Mouse (Mus musculus) neural tube, embryonic 12.5 days (tissue): ENCODE results near the gene Plekhg6. TPM values are rescaled to one million over a fixed set of nuclear protein-coding genes. Genes with fewer than 3 reads are reported as not detected.

Source experiments
- ATAC-seq: fragments of 200-750 bp; cut with Nextera tagmentation; 2 replicates; pipeline ENCODE4 v1.8.0; 2017; ENCODE audit warnings: low read depth, mild to moderate bottlenecking, moderate TSS enrichment, moderate library complexity; ENCODE audit not compliant: low FRiP score
- H3K27ac ChIP-seq: fragments of 300-500 bp; sonication (generic); 2 replicates; pipeline ENCODE4 v1.5.1; 2016
- H3K27me3 ChIP-seq: fragments of 300-500 bp; sonication (generic); replicated peaks from 2 replicates; pipeline ENCODE4 v1.6.1; 2016; ENCODE audit warnings: mild to moderate bottlenecking
- H3K36me3 ChIP-seq: fragments of 300-500 bp; sonication (generic); 2 replicates; pipeline ENCODE4 v1.6.1; 2016; ENCODE audit warnings: mild to moderate bottlenecking
- H3K4me1 ChIP-seq: fragments of 300-500 bp; sonication (generic); 2 replicates; pipeline ENCODE4 v1.6.1; 2016
- H3K4me2 ChIP-seq: fragments of 300-500 bp; sonication (generic); replicated peaks from 2 replicates; pipeline ENCODE4 v1.6.1; 2016; ENCODE audit warnings: mild to moderate bottlenecking
- H3K4me3 ChIP-seq: fragments of 300-500 bp; sonication (generic); 2 replicates; pipeline ENCODE4 v1.5.1; 2016
- H3K9ac ChIP-seq: fragments of 300-500 bp; sonication (generic); 2 replicates; pipeline ENCODE4 v1.6.1; 2016; ENCODE audit warnings: mild to moderate bottlenecking
- H3K9me3 ChIP-seq: fragments of 300-500 bp; sonication (generic); 2 replicates; pipeline ENCODE4 v1.6.1; 2016; ENCODE audit warnings: mild to moderate bottlenecking
- WGBS: fragments of 180-500 bp; shearing (Covaris S2); methylation state at CpG from one replicate; pipeline ENCODE4 v1.1.7; 2016; 5-methylcytosine and 5-hydroxymethylcytosine counted together
- polyA plus RNA-seq: library from polyadenylated mRNA; unstranded; fragments of >200 nt; fragmentation: Nextera tagmentation; extraction: Ambion mirVana; gene quantifications from 2 replicates; pipeline ENCODE4 v1.2.1, GENCODE M21; 2016

Plekhg6 gene
- polyA plus RNA-seq, 1 experiment from 2014 or later = 0.09 TPM

DNA sequence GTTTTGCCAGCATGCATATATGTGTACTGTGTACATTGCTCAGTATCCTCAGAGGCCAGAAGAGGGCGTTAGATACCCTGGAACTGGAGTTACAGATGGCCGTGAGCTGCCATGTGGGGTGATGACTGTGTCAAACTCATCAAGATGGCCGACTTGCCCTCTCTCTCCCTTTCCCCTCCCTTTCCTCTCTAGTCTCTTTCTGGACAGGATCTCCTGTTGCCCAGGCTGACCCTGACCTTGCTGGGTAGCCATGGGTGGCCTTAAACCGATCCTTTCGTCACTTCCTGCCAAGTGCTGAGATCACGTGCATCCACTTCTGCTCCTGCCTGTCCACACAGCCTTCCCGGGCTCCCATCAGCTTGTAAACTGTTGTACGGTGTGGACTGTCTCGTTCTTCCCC lies 20.6 kb downstream of the Plekhg6 start:
- WGBS = 62% methylated on average over 9 of the region's 9 CpGs
- Histone ChIP-seq H3K4me1 (peaks cover 25% of the 10 kb centered on the region), H3K36me3 (peaks cover 4% of the 10 kb centered on the region; the same call in 1 of the 2 replicates), H3K27ac (no peak overlapping the region), H3K4me3 (no peak overlapping the region), H3K27me3 (peaks cover 43% of the 10 kb centered on the region), H3K9me3 (no peaks in the 10 kb centered on the region), H3K4me2 (no peak overlapping the region), H3K9ac (no peak overlapping the region)
- ATAC-seq = no peak

- no peak overlapping the region for H3K9ac ChIP-seq
- peaks cover 29% of the 10 kb centered on the region for H3K4me1 ChIP-seq
- no peaks in the 10 kb centered on the region for H3K9me3 ChIP-seq
- ATAC-seq = no peak
- no peak overlapping the region for H3K4me2 ChIP-seq
- H3K36me3 ChIP-seq = peaks cover 4% of the 10 kb centered on the region; the same call in 1 of the 2 replicates
- WGBS = 91% methylated on average over 15 of the region's 15 CpGs
- H3K27ac ChIP-seq = no peak overlapping the region
- no peak overlapping the region for H3K4me3 ChIP-seq
- peaks cover 17% of the 10 kb centered on the region for H3K27me3 ChIP-seq
These were observed 23.3 kb downstream of the Plekhg6 start for GRCm38 (mm10) chr6:125357334-125357733.

GRCm38 (mm10) chr6:125356264-125356663 lies 24.3 kb downstream of the Plekhg6 start:
- no peak overlapping the region for H3K4me3 ChIP-seq
- peaks cover 25% of the 10 kb centered on the region for H3K4me1 ChIP-seq
- no peaks in the 10 kb centered on the region for H3K9me3 ChIP-seq
- H3K36me3 ChIP-seq = peaks cover 4% of the 10 kb centered on the region; the same call in 1 of the 2 replicates
- H3K4me2 ChIP-seq = no peak overlapping the region
- WGBS = 39% methylated on average over 8 of the region's 8 CpGs
- no peak overlapping the region for H3K9ac ChIP-seq
- no peak overlapping the region for H3K27ac ChIP-seq
- no peak for ATAC-seq
- H3K27me3 ChIP-seq = peaks cover 7% of the 10 kb centered on the region; the same call in 1 of the 2 replicates

GRCm38 (mm10) chr6:125355197-125355741 lies 25.3 kb downstream of the Plekhg6 start:
- H3K36me3 ChIP-seq = peaks cover 4% of the 10 kb centered on the region; the same call in 1 of the 2 replicates
- 5% methylated on average over 10 of the region's 10 CpGs for WGBS
- no peak for ATAC-seq
- H3K9ac ChIP-seq = no peak overlapping the region
- H3K27me3 ChIP-seq = no peaks in the 10 kb centered on the region; the same call in 1 of the 2 replicates
- peaks cover 24% of the 10 kb centered on the region for H3K4me1 ChIP-seq
- no peak overlapping the region for H3K27ac ChIP-seq
- H3K4me3 ChIP-seq = no peak overlapping the region
- no peaks in the 10 kb centered on the region for H3K9me3 ChIP-seq
- H3K4me2 ChIP-seq = peak overlapping the region; percentile 39

DNA sequence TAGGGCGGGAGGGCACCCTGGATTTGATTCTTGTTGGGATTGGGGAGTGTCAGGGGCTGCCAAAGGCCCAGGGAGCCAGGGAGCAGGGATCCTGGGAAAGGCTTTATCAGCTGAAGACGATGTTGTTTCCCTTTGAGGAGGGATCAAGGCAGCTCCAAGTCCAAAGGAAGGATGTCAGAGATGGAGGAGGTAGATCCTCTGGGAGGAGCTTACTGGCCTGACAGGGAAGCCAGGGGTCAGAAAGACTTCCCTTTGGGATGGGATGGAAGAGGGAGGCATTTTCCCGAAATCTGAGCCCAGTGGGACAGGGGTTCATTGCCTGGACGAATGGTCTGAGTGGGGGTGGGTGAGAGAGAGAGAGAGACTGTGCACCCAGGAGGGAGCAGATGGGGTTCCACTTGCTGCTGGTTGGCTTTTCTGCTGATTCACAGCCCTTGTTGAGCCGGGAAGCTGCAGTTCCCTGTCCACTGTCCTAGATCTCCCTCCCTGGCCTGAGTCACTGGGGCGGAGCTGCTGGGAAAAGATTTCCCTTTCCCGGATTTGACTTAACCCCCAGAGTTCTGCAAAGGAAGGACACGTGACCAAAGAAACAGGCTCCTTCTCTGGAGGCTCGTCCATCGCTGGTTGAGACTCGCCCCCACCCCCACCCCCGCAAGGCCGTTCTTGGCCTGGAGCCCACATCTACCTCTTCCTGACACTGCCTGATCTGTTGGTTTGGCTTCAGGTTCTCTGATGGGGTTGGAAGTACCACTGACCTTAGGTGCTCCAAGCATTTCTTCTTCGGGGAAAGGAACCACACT lies 26.0 kb downstream of the Plekhg6 start:
- Histone ChIP-seq H3K27ac (no peak overlapping the region), H3K9me3 (no peaks in the 10 kb centered on the region), H3K4me1 (peaks cover 31% of the 10 kb centered on the region), H3K36me3 (0 out of 2 replicates have a peak, but pooled peaks cover 4% of the 10 kb centered on the region), H3K9ac (no peak overlapping the region), H3K4me2 (peak overlapping the region; percentile 39), H3K27me3 (no peaks in the 10 kb centered on the region; the same call in 1 of the 2 replicates), H3K4me3 (no peak overlapping the region)
- ATAC-seq = no peak
- WGBS = 14% methylated on average over 14 of the region's 14 CpGs

DNA sequence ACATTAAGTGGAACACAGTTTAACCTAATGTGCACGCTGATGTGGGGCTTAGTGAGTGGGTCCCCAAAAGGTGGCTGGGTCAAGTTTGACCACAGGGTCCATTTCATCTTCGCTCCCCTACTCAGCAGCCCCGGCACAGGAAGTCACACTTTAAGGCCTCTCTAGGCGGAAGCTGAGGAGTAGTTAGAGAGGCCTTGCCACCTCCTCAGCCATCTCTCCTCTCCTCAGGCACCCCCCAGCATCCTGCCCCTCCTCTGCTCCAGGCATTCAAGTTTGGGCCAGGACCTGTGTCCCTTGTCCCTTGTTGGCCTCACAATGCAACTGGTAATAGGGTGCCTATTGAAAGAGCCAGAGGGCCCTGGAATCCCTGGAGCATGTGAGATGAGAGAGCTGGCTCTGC lies 26.9 kb downstream of the Plekhg6 start:
- Histone ChIP-seq H3K9ac (no peak overlapping the region), H3K27ac (no peak overlapping the region), H3K4me2 (no peak overlapping the region), H3K9me3 (no peaks in the 10 kb centered on the region), H3K4me1 (peaks cover 40% of the 10 kb centered on the region), H3K27me3 (peaks cover 5% of the 10 kb centered on the region; the same call in 1 of the 2 replicates), H3K4me3 (no peak overlapping the region), H3K36me3 (0 out of 2 replicates have a peak, but pooled peaks cover 4% of the 10 kb centered on the region)
- 85% methylated on average over 4 of the region's 4 CpGs for whole genome bisulfite sequencing
- ATAC-seq = no peak

- H3K27me3 ChIP-seq = peaks cover 9% of the 10 kb centered on the region; the same call in 1 of the 2 replicates
- H3K27ac ChIP-seq = no peak overlapping the region
- H3K4me1 ChIP-seq = peaks cover 41% of the 10 kb centered on the region
- H3K4me3 ChIP-seq = no peak overlapping the region
- no peaks in the 10 kb centered on the region for H3K9me3 ChIP-seq
- H3K9ac ChIP-seq = no peak overlapping the region
- H3K4me2 ChIP-seq = no peak overlapping the region
- WGBS = 82% methylated on average over 11 of the region's 11 CpGs
- 0 out of 2 replicates have a peak, but pooled peaks cover under 1% of the 10 kb centered on the region for H3K36me3 ChIP-seq
- no peak for ATAC-seq
These were observed 27.4 kb downstream of the Plekhg6 start for GRCm38 (mm10) chr6:125353221-125353620.

DNA sequence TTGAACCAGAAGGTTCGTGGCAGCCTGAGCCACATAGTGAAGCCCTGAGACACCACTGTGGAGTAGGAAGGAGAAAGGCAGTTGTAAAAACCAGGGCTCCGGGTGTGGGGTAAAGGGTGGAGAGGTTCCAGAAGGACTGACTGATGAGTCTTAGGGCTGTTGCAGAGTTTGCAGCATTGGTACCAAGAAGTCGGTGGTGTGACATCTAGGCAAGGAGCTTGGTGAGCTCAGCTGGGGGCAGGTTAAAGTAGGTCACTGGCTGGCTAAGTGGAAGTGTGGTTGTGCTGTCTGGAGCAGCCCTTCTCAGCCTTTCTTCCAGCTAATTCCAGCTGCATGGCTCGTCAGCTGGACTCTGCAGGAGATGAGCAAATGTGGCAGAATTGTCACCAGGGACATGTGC lies 27.8 kb downstream of the Plekhg6 start:
- no peak overlapping the region for H3K9ac ChIP-seq
- no peak overlapping the region for H3K4me3 ChIP-seq
- H3K4me1 ChIP-seq = peaks cover 41% of the 10 kb centered on the region
- no peaks in the 10 kb centered on the region for H3K9me3 ChIP-seq
- H3K4me2 ChIP-seq = no peak overlapping the region
- no peak for ATAC-seq
- H3K27me3 ChIP-seq = peaks cover 10% of the 10 kb centered on the region; the same call in 1 of the 2 replicates
- no peak overlapping the region for H3K27ac ChIP-seq
- H3K36me3 ChIP-seq = no peaks in the 10 kb centered on the region
- WGBS = 54% methylated on average over 4 of the region's 4 CpGs

- 72% methylated on average over 5 of the region's 5 CpGs for WGBS
- H3K9ac ChIP-seq = no peak overlapping the region
- no peak overlapping the region for H3K27ac ChIP-seq
- H3K9me3 ChIP-seq = no peaks in the 10 kb centered on the region
- H3K4me1 ChIP-seq = peaks cover 41% of the 10 kb centered on the region
- no peak overlapping the region for H3K4me3 ChIP-seq
- ATAC-seq = no peak
- no peaks in the 10 kb centered on the region for H3K36me3 ChIP-seq
- no peak overlapping the region for H3K4me2 ChIP-seq
- peaks cover 10% of the 10 kb centered on the region for H3K27me3 ChIP-seq
These were observed 28.6 kb downstream of the Plekhg6 start for GRCm38 (mm10) chr6:125352046-125352384.

DNA sequence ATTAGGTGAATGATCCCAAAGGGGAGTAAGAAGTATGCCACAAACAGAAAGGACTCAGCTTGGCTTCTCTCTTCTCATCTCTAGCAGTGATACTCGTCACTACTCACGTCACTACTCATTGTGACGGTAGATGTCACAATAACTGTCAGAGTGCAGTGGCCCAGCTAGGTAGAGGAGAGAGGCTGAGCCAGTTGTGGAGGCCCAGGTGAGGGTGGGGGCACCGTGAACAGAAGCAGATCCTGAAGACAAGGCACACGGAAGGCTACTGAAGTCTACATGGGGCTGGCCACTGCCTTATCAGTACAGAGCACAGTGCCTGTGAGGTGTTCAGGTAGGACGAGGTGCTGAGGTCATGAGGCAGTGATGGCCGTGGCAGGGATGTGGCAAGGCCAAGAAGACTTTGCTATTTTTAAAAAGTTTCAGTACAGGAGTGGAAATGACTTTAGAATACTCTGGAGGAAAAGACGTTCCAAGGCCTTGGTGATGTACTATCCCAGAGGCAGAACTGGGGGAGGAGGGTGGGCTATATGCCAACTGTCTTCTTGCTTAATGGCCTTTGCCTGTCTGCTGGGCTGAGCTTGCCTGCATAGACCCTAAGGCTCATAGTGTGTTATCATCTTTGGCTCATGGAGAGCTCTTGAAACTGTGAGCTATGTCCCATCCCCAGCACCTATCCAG lies 29.1 kb downstream of the Plekhg6 start:
- no peak overlapping the region for H3K4me2 ChIP-seq
- H3K4me1 ChIP-seq = peaks cover 41% of the 10 kb centered on the region
- no peak overlapping the region for H3K27ac ChIP-seq
- WGBS = 77% methylated on average over 8 of the region's 8 CpGs
- no peaks in the 10 kb centered on the region for H3K36me3 ChIP-seq
- H3K9me3 ChIP-seq = no peaks in the 10 kb centered on the region
- peaks cover 10% of the 10 kb centered on the region for H3K27me3 ChIP-seq
- H3K4me3 ChIP-seq = no peak overlapping the region
- H3K9ac ChIP-seq = no peak overlapping the region
- ATAC-seq = no peak

- no peaks in the 10 kb centered on the region for H3K9me3 ChIP-seq
- H3K4me1 ChIP-seq = peaks cover 38% of the 10 kb centered on the region
- H3K27me3 ChIP-seq = peaks cover 10% of the 10 kb centered on the region
- ATAC-seq = no peak
- H3K36me3 ChIP-seq = no peaks in the 10 kb centered on the region
- H3K4me3 ChIP-seq = peak overlapping the region; percentile 47
- H3K4me2 ChIP-seq = peak overlapping the region; percentile 79
- no peak overlapping the region for H3K9ac ChIP-seq
- WGBS = 91% methylated on average over 2 of the region's 2 CpGs
- H3K27ac ChIP-seq = no peak overlapping the region
These were observed 29.6 kb downstream of the Plekhg6 start for GRCm38 (mm10) chr6:125350995-125351324.
